14 mouse cellular contexts compared by ENCODE assay signal in the genomic region with DNA sequence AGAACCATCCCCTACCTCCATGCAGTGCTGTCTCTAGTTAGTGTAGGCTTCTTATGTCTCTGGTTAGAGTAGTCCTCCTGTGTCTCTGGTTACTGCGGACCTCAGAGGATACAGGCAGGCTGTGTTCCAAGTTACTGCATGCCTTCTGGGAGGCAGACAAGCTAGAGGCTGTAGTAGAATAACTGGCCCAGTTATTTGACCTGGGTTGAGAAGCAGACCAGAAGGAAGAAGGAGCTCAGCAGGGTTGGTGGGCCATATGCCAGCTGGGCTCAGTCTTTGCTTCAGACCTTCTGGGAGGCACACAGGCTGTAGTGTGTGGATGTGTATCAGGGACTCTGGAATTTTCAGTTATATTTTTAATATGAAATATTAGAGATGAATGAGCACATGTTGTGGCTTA.
DNase-seq lines count a peak whose midpoint lies in the region.
"Had no signal": no experiment of that assay in that cellular context is flagged by ENCODE, and none has a peak within 500 bp of the region (broad histone marks: within the 10 kb centered on the region; RNA-seq: fewer than 3 reads in every experiment).

No protein-coding gene starts in this region.

- DNase-seq in adrenal gland, postnatal 10 days, result peak; percentile 13
- DNase-seq in adrenal gland, postnatal 25 days, result no peak
- DNase-seq in cerebellum, adult 11-12 months, result peak; percentile 1
- DNase-seq in cerebellum, adult 11 months, result no peak
- peak; percentile 81 to 82 for DNase-seq in cerebellum, postnatal 14 days
- DNase-seq in cerebellum, postnatal 4 days (ENCODE audit: low spot score in 2 of 2), result no peak
- DNase-seq in brain, adult 2 months (ENCODE audit: low read depth, low spot score), result peak; percentile 0
- DNase-seq in urinary bladder, adult 2 months (ENCODE audit: low spot score), result no peak
- DNase-seq: adrenal gland, postnatal 36 days; gastrocnemius, postnatal 14 days; heart, adult 11 months; heart, postnatal 36 days; kidney, adult 11 months; kidney, adult 8-10 months had no signal

Comparison
In these comparisons a context has a peak if more than half of its experiments do, and no peak if none do; other contexts are left out.
1. DNase-seq: peak in adrenal gland, postnatal 10 days (single experiment), cerebellum, adult 11-12 months (single experiment), cerebellum, postnatal 14 days (2 of 2) and brain, adult 2 months (single experiment); none in adrenal gland, postnatal 25 days (single experiment), cerebellum, adult 11 months (single experiment), cerebellum, postnatal 4 days (0 of 2) and urinary bladder, adult 2 months (single experiment).